Mouse (Mus musculus) spleen, postnatal 4 days (tissue): ENCODE results near the gene Gm20379.

Experiments used
- DNase-seq, 2 experiments: peaks; one replicate each; pipeline ENCODE4 v3.0.0; 2022; ENCODE audit warnings: low spot score in 2 of 2

Gene Gm20379

GRCm38 (mm10) chr13:92336857-92337256 lies 31.1 kb downstream of the Gm20379 start:
- no peak for DNase-seq

DNA sequence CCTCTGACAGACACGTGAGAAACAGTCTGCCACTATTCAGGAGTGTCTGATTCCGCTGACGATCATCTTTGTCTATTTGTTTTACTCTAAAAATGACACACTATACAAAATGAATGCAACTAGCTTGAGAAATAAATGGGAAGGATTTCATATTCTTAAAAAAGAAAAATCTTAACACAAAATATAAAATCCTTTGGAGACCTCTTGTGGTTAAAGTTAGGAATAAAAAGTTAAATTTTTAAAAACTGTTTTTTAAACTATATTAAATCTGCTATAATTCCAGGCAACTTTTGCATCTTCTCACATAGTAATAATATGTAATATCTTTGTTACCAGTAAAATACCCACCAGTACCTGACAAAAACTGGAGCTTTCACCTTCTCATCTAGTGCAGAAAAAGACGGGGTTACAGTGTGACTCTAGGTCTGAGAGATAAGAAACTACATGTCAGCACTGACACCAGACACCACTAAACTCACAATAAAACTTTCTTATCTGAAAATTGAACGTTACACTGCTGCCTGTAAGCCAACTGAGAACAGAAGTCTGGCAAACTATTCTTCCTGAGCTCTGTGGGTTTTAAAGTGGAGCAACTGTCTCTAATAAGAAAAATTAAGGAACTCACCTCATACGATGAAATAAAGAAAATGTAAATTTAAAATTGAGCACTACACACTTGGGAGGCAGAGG lies 32.1 kb downstream of the Gm20379 start:
- DNase-seq: no peak

- no peak for DNase-seq
Measured at GRCm38 (mm10) chr13:92339787-92340186, 34.0 kb downstream of the Gm20379 start.

- DNase-seq: no peak
Measured at GRCm38 (mm10) chr13:92344033-92344432, 38.3 kb downstream of the Gm20379 start.

DNA sequence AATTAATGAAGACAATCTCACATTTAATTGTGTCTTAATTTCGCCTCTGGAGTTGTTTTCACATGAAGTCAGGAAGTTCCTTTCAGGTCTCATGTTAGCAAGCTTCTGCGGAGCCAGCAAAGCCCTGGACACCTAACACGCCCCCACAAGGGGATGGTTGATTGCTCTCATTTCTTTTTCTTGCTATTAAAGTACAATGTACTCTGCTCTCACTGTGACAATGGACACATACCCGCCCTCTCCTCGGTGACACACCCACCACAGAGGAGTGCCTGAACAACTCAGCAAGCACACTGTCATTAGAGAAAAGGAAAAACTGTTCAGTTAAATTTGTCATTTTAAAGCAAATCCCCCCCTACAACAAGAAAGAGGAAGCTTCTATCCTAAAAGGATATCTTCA lies 40.6 kb downstream of the Gm20379 start:
- DNase-seq: no peak

DNA sequence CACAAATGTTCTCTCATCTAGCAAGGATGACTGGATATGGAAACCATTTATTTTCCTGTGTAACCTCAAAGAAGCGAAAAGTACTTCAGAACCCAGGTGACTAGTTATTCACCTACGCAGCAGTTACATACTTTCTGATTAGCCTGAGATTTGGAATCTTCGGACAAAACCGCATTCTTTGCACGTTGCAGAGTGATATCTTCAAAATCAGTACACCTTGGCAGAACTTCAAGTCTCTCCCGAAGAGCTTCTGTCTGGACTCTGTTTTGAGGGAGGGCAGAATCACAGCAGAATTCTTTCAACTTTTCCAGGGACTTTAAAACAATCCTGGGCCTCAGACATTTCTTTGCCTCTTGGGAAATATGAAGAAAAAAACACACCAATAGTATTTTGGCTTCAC lies 45.3 kb downstream of the Gm20379 start:
- DNase-seq: peak in 1 of 2 experiments; percentile 13

GRCm38 (mm10) chr13:92353956-92354355 lies 48.2 kb downstream of the Gm20379 start:
- DNase-seq: peak in 1 of 2 experiments; percentile 52

DNA sequence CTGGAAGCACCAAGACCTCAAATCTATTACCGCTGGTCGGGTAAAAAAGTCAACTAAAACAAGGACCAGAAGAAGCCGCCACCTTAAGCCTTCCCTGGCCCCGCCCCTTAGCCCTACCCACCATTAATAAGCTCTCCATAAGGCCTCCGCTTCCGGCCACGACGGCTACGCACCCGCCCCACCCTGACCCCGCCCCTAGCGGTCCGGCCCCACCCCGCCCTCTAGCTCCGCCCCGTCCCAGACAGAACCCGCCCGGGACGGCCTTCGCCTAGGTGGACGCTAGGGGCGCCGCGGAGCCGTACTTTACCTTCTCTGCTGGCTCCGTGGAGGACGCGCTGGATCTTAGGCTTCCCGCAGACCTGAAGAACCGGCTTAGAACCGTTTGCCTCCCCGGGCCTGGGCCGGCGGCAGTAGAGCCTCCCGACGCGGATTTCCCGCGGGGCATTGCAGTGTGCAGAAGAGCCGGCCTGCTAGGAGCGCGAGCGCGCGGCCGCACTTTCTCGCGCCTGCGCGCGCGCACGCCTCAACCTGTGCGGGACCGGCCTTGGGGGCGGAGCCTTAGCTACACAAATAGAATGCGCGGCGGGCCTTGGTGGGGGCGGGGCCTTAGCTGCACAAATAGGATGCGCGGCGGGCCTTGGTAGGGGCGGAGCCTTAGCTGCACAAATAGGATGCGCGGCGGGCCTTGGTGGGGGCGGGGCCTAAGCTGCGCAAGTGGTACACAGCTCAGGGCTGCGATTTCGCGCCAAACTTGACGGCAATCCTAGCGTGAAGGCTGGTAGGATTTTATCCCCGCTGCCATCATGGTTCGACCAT lies 48.9 kb downstream of the Gm20379 start, which contains the start of the genes Dhfr and Msh3:
Dhfr (plus strand) TSS at position 271 of the 816 bp plus-strand sequence.
Msh3 (minus strand) TSS at position 548 of the 816 bp plus-strand sequence.
- DNase-seq: peak; percentile 97 to 99

DNA sequence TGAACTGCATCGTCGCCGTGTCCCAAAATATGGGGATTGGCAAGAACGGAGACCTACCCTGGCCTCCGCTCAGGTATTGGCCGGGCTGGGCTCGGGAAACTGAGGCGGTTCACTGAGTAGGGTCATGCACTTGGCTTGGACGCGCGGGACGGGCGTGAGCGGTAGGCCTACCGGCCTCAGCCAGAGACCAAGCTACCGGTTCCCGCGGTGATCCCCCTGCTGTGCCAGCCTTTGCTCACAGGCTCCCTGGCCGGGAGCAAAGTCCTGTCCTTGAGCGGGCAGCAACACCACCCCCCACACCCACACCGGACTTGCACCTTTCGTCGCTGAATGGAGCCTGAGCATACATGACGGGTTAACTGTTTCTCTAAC lies 49.5 kb downstream of the Gm20379 start:
- no peak for DNase-seq

GRCm38 (mm10) chr13:92356376-92356775 lies 50.6 kb downstream of the Gm20379 start:
- DNase-seq: peak in 1 of 2 experiments; percentile 55
